Mouse (Mus musculus) G1E (cell line): Measurements from ENCODE around the gene Ttll12. TPM values are rescaled to one million over a fixed set of nuclear protein-coding genes. Genes with fewer than 3 reads are reported as not detected.

Experiments used
- ATAC-seq: 2 replicates; pipeline ENCODE4 v1.8.0; 2016; ENCODE audit warnings: mild to moderate bottlenecking; ENCODE audit not compliant: insufficient number of reproducible peaks, poor library complexity, low FRiP score, severe bottlenecking; ENCODE audit errors: extremely low read depth
- DNase-seq: peaks from one replicate; pipeline ENCODE4 v3.0.0; 2012; ENCODE audit warnings: low spot score
- H3K27me3 ChIP-seq: 2 replicates; pipeline ENCODE4 v1.6.1; 2012; ENCODE audit warnings: mild to moderate bottlenecking, low read length, inconsistent platforms; ENCODE audit not compliant: insufficient read depth
- H3K36me3 ChIP-seq: replicated peaks from 2 replicates; pipeline ENCODE3; 2012; ENCODE audit warnings: mild to moderate bottlenecking, inconsistent platforms
- H3K4me1 ChIP-seq: 2 replicates; pipeline ENCODE4 v1.6.1; 2012; ENCODE audit warnings: low read depth, low read length, inconsistent platforms, mixed read lengths; ENCODE audit not compliant: insufficient read depth
- H3K4me3 ChIP-seq: 2 replicates; pipeline ENCODE4 v1.5.1; 2012; ENCODE audit warnings: low read depth, mild to moderate bottlenecking, inconsistent platforms, low read length, moderate library complexity, mixed read lengths
- H3K9me3 ChIP-seq: replicated peaks from 2 replicates; pipeline ENCODE4 v1.6.1; 2012; ENCODE audit warnings: inconsistent platforms
- CTCF ChIP-seq: IDR thresholded peaks from 2 replicates; pipeline ENCODE4 v1.5.1; 2012; ENCODE audit warnings: low read depth, low read length, inconsistent platforms, mixed read lengths
- GATA1 ChIP-seq: IDR thresholded peaks from 2 replicates; pipeline ENCODE4 v1.6.1; 2012; ENCODE audit warnings: borderline replicate concordance, low read length, inconsistent platforms, mixed read lengths
- GATA2 ChIP-seq: IDR thresholded peaks from 2 replicates; pipeline ENCODE4 v1.6.1; 2012; ENCODE audit warnings: low read depth, low read length, inconsistent platforms, borderline replicate concordance
- POLR2AphosphoS5 ChIP-seq: IDR thresholded peaks from 2 replicates; pipeline ENCODE4 v1.6.1; 2012; ENCODE audit warnings: low read depth, low read length, inconsistent platforms; ENCODE audit not compliant: insufficient replicate concordance
- TAL1 ChIP-seq: conservative IDR thresholded peaks from 2 replicates; pipeline ENCODE4 v1.6.1; 2012; ENCODE audit warnings: low read depth, low read length, inconsistent platforms, mixed read lengths
- polyA plus RNA-seq: library from polyadenylated mRNA; stranded (reverse); fragments of >175 nt; gene quantifications from 2 replicates; pipeline ENCODE4 v1.2.3, GENCODE M21; 2012
- total RNA-seq, 2 experiments: library from RNA; stranded (forward) in 1 of 2; stranded (reverse) in 1 of 2; fragments of 200-1000 nt in 1 of 2; fragments of >200 nt in 1 of 2; fragmentation: Nextera tagmentation in 1 of 2; gene quantifications; 2 replicates each; pipeline ENCODE4 v1.2.3; 2014 to 2017

Gene Ttll12
- total and polyA plus RNA-seq, 3 experiments, result 15.5 to 181 (median 59.4) TPM

GRCm38 (mm10) chr15:83546029-83546428 is 48.9 kb downstream of the Ttll12 start:
- no peak overlapping the region for H3K4me3 ChIP-seq

DNA sequence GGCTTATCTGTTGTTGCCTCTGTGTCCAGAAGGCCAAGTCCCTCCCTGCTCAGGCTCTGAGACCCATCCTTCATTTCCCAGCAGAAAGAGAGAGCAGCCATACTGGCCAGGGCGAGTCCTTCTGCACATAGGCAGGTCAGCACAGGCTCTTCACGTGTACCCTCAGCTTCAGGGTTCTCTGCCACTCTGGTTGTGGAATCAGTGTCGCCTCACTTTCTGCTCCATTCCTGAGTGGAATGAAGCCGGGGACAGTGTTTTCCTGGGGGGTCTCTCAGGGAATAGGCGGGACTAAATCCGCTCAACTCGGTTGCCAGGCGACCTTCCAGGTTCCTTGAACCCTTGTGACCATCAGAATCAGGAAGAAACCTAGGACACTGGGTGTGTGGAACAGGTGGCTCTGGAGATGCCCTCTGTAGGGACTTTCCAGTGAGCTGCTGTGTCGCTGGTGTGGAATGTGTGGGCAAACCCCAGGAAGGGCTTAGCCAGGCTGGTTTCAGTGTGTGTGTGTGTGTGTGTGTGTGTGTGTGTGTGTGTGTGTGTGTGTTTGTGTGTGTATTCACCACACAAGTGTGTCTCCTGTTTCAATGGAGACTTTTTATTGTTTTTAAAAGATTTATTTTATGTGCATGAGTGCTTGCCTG is 53.2 kb downstream of the Ttll12 start:
- H3K9me3 ChIP-seq, result no peaks in the 10 kb centered on the region
- peaks cover 51% of the 10 kb centered on the region for H3K27me3 ChIP-seq
- TF ChIP-seq GATA2, result no peak
- TF ChIP-seq CTCF, result no peak
- no peak for TF ChIP-seq POLR2AphosphoS5
- no peak for TF ChIP-seq GATA1
- no peak for TF ChIP-seq TAL1
- ATAC-seq (no peak), DNase-seq (no peak)
- peaks cover 10% of the 10 kb centered on the region for H3K4me1 ChIP-seq
- no peak overlapping the region for H3K4me3 ChIP-seq
- H3K36me3 ChIP-seq, result peaks cover 19% of the 10 kb centered on the region

More at GRCm38 (mm10) chr15:83546029-83546428, 48.9 kb downstream of the Ttll12 start:
- Histone ChIP-seq H3K4me1 (peaks cover 10% of the 10 kb centered on the region), H3K27me3 (peaks cover 24% of the 10 kb centered on the region), H3K36me3 (peaks cover 62% of the 10 kb centered on the region), H3K9me3 (no peaks in the 10 kb centered on the region)
- ATAC-seq, result peak; percentile 28; the same call in 1 of the 2 replicates
- TF ChIP-seq GATA2 (no peak), GATA1 (no peak), POLR2AphosphoS5 (no peak), CTCF (no peak), TAL1 (no peak)
- no peak for DNase-seq

GRCm38 (mm10) chr15:83539905-83540304 is 55.1 kb downstream of the Ttll12 start:
- DNase-seq, result no peak
- Histone ChIP-seq H3K36me3 (peaks cover under 1% of the 10 kb centered on the region), H3K4me1 (no peaks in the 10 kb centered on the region; the same call in 1 of the 2 replicates), H3K27me3 (peaks cover 58% of the 10 kb centered on the region), H3K9me3 (no peaks in the 10 kb centered on the region), H3K4me3 (no peak overlapping the region)
- TF ChIP-seq TAL1 (no peak), GATA2 (no peak), POLR2AphosphoS5 (no peak), GATA1 (no peak)
- no peak for ATAC-seq

DNA sequence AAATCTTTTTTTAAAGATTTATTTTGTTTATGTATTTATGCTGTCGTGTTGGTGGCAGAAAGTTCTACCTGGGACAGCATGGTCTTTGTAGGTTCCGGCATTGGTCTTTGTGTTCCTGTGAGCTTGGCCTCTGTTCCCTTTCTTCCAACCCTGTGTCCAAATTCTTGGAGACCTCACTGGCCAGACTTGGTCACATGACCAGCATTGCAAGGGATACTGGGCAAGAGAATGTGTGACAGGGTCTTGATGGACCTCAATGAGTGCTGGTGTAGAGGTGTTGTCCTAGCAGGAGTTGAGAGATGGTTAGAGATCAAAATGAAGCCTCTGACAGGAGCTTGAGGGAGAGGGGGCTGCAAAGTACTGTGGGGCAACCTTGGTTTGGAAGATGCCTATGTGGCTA is 56.1 kb downstream of the Ttll12 start:
- no peak for DNase-seq
- no peak for TF ChIP-seq GATA2
- no peak for TF ChIP-seq GATA1
- no peak for TF ChIP-seq TAL1
- TF ChIP-seq CTCF, result no peak
- no peak for TF ChIP-seq POLR2AphosphoS5
- no peaks in the 10 kb centered on the region for H3K9me3 ChIP-seq
- no peaks in the 10 kb centered on the region for H3K36me3 ChIP-seq
- H3K27me3 ChIP-seq, result peaks cover 61% of the 10 kb centered on the region
- ATAC-seq, result no peak
- H3K4me1 ChIP-seq, result no peaks in the 10 kb centered on the region; the same call in 1 of the 2 replicates
- no peak overlapping the region for H3K4me3 ChIP-seq

GRCm38 (mm10) chr15:83535890-83536231 is 59.1 kb downstream of the Ttll12 start:
- TF ChIP-seq CTCF, result no peak
- no peak for TF ChIP-seq POLR2AphosphoS5
- TF ChIP-seq GATA1, result no peak
- no peak for TF ChIP-seq TAL1
- no peak for TF ChIP-seq GATA2
- 0 out of 2 replicates have a peak, but pooled peaks cover 2% of the 10 kb centered on the region for H3K9me3 ChIP-seq
- DNase-seq (no peak), ATAC-seq (no peak)
- H3K27me3 ChIP-seq, result peaks cover 47% of the 10 kb centered on the region
- no peak overlapping the region for H3K4me3 ChIP-seq
- no peaks in the 10 kb centered on the region for H3K4me1 ChIP-seq
- H3K36me3 ChIP-seq, result no peaks in the 10 kb centered on the region

- Histone ChIP-seq H3K9me3 (0 out of 2 replicates have a peak, but pooled peaks cover 2% of the 10 kb centered on the region), H3K4me3 (no peak overlapping the region), H3K4me1 (no peaks in the 10 kb centered on the region), H3K27me3 (peaks cover 47% of the 10 kb centered on the region), H3K36me3 (no peaks in the 10 kb centered on the region)
- no peak for DNase-seq
- no peak for ATAC-seq
- TF ChIP-seq CTCF, result no peak
- no peak for TF ChIP-seq GATA2
- no peak for TF ChIP-seq POLR2AphosphoS5
- no peak for TF ChIP-seq TAL1
- TF ChIP-seq GATA1, result no peak
Measured at GRCm38 (mm10) chr15:83534960-83535889, 59.7 kb downstream of the Ttll12 start.
